Mouse (Mus musculus) gastrocnemius, postnatal 14 days (tissue): Measurements from ENCODE around the gene Slc26a5. TPM values are rescaled to one million over a fixed set of nuclear protein-coding genes. Genes with fewer than 3 reads are reported as not detected.

Experiments
- total RNA-seq, 2 experiments: library from RNA; stranded (reverse); gene quantifications; 2 replicates each; pipeline ENCODE4 v1.2.3; 2021

The Slc26a5 gene
- total RNA-seq, 2 experiments from 2014 or later: not detected

Other genes starting within 250 kb of the Slc26a5 start
- under 1 TPM; 0.16 to 0.22 TPM for gene Fbxl13, start 220.0 kb downstream of the Slc26a5 start, total RNA-seq
- gene Armc10, start 219.8 kb downstream of the Slc26a5 start, total RNA-seq: 1 to 10 TPM; 6.2 to 6.8 TPM
- 1 to 10 TPM; 8.6 to 9.5 TPM for gene Napepld, start 164.2 kb downstream of the Slc26a5 start, total RNA-seq
- 100 to 1,000 TPM; 124 to 132 TPM for gene Pmpcb, start 128.5 kb downstream of the Slc26a5 start, total RNA-seq
- gene Dnajc2, start 80.4 kb downstream of the Slc26a5 start, total RNA-seq: 10 to 100 TPM; 13.2 to 13.6 TPM
- gene Psmc2, start 80.3 kb downstream of the Slc26a5 start, total RNA-seq: 100 to 1,000 TPM in 1 of 2 experiments, 10 to 100 TPM in 1; 99.4 to 102 TPM